Mouse (Mus musculus) heart, embryonic 11.5 days (tissue): ENCODE results near the gene Tox3. TPM values are rescaled to one million over a fixed set of nuclear protein-coding genes. Genes with fewer than 3 reads are reported as not detected.

Source experiments
- ATAC-seq: fragments of 200-750 bp; cut with Nextera tagmentation; replicated peaks from 2 replicates; pipeline ENCODE4 v1.8.0; 2017; ENCODE audit warnings: moderate library complexity; ENCODE audit not compliant: insufficient number of reproducible peaks, low FRiP score, low TSS enrichment
- H3K27ac ChIP-seq: fragments of 300-500 bp; sonication (generic); 2 replicates; pipeline ENCODE4 v1.5.1; 2014; ENCODE audit warnings: mild to moderate bottlenecking, low read depth, low read length
- H3K27me3 ChIP-seq: fragments of 300-500 bp; sonication (generic); 2 replicates; pipeline ENCODE4 v1.6.1; 2014; ENCODE audit warnings: mild to moderate bottlenecking, low read length, mixed read lengths; ENCODE audit not compliant: control insufficient read depth, insufficient read depth
- H3K36me3 ChIP-seq: fragments of 300-500 bp; sonication (generic); 2 replicates; pipeline ENCODE4 v1.6.1; 2014; ENCODE audit warnings: mild to moderate bottlenecking, low read length, moderate library complexity, mixed read lengths; ENCODE audit not compliant: control insufficient read depth, insufficient read depth
- H3K4me1 ChIP-seq: fragments of 300-500 bp; sonication (generic); 2 replicates; pipeline ENCODE4 v1.6.1; 2014; ENCODE audit warnings: low read length; ENCODE audit not compliant: control insufficient read depth, insufficient read depth
- H3K4me2 ChIP-seq: fragments of 300-500 bp; sonication (generic); 2 replicates; pipeline ENCODE4 v1.6.1; 2014; ENCODE audit warnings: mild to moderate bottlenecking, moderate library complexity
- H3K4me3 ChIP-seq: fragments of 300-500 bp; sonication (generic); 2 replicates; pipeline ENCODE4 v1.5.1; 2014; ENCODE audit warnings: low read depth, low read length
- H3K9ac ChIP-seq: fragments of 300-500 bp; sonication (generic); 2 replicates; pipeline ENCODE4 v1.6.1; 2014; ENCODE audit warnings: mild to moderate bottlenecking, low read depth, low read length, moderate library complexity
- H3K9me3 ChIP-seq: fragments of 300-500 bp; sonication (generic); replicated peaks from 2 replicates; pipeline ENCODE4 v1.6.1; 2016; ENCODE audit warnings: low read length; ENCODE audit not compliant: control insufficient read depth
- WGBS: fragments of 180-500 bp; shearing (Covaris S2); extraction: QIAGEN DNeasy Blood & Tissue Kit; methylation state at CpG from one replicate; pipeline ENCODE4 v1.1.7; 2014; ENCODE audit not compliant: insufficient replicate concordance; 5-methylcytosine and 5-hydroxymethylcytosine counted together
- polyA plus RNA-seq: library from polyadenylated mRNA; unstranded; fragments of >200 nt; fragmentation: Nextera tagmentation; extraction: Ambion mirVana; gene quantifications from 2 replicates; pipeline ENCODE4 v1.2.1, GENCODE M21; 2014

The Tox3 gene
- polyA plus RNA-seq, 1 experiment from 2014 or later: 9.9 TPM

GRCm38 (mm10) chr8:90266986-90267385, 81.2 kb downstream of the Tox3 start:
- H3K27me3 ChIP-seq: no peaks in the 10 kb centered on the region
- no peaks in the 10 kb centered on the region for H3K9me3 ChIP-seq
- no peak overlapping the region for H3K9ac ChIP-seq
- no peak overlapping the region for H3K4me3 ChIP-seq
- no peaks in the 10 kb centered on the region for H3K4me1 ChIP-seq
- no peak overlapping the region for H3K4me2 ChIP-seq
- H3K27ac ChIP-seq: no peak overlapping the region
- 79% methylated on average over 3 of the region's 3 CpGs for WGBS
- ATAC-seq: no peak
- H3K36me3 ChIP-seq: no peaks in the 10 kb centered on the region

DNA sequence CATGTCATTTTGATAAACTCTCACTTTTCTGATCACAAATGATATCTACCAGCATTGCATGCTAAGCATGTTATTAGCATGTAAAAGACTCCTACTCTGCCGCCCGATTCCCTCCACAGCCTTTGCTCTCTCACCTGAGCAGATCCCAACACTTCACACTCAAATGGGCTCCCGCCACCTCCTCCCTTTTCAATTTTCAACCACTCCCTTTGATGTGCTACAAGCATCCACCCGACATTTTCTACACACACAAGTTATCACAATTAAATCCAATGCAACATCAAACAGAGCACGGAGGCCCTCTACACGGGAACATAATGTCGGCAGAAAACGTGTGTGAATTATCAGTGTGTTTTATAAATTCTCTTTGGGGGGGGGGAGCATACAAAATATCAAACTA, 81.9 kb downstream of the Tox3 start:
- H3K36me3 ChIP-seq: no peaks in the 10 kb centered on the region
- H3K27ac ChIP-seq: no peak overlapping the region
- no peak overlapping the region for H3K9ac ChIP-seq
- H3K4me2 ChIP-seq: no peak overlapping the region
- H3K4me1 ChIP-seq: no peaks in the 10 kb centered on the region
- H3K27me3 ChIP-seq: no peaks in the 10 kb centered on the region
- no peak overlapping the region for H3K4me3 ChIP-seq
- H3K9me3 ChIP-seq: no peaks in the 10 kb centered on the region
- 82% methylated on average over 8 of the region's 8 CpGs for WGBS
- ATAC-seq: no peak

GRCm38 (mm10) chr8:90254158-90254867, 93.8 kb downstream of the Tox3 start:
- no peak overlapping the region for H3K4me3 ChIP-seq
- WGBS: 80% methylated on average over 11 of the region's 11 CpGs
- no peaks in the 10 kb centered on the region for H3K36me3 ChIP-seq
- no peak overlapping the region for H3K27ac ChIP-seq
- no peak overlapping the region for H3K4me2 ChIP-seq
- no peak for ATAC-seq
- H3K9me3 ChIP-seq: no peaks in the 10 kb centered on the region
- H3K4me1 ChIP-seq: no peaks in the 10 kb centered on the region
- H3K9ac ChIP-seq: no peak overlapping the region
- no peaks in the 10 kb centered on the region for H3K27me3 ChIP-seq

GRCm38 (mm10) chr8:90246357-90246756, 101.8 kb downstream of the Tox3 start:
- H3K4me1 ChIP-seq: no peaks in the 10 kb centered on the region
- ATAC-seq: no peak
- H3K9ac ChIP-seq: no peak overlapping the region
- H3K4me3 ChIP-seq: no peak overlapping the region
- WGBS: 92% methylated on average over 8 of the region's 8 CpGs
- no peaks in the 10 kb centered on the region for H3K9me3 ChIP-seq
- no peaks in the 10 kb centered on the region for H3K36me3 ChIP-seq
- H3K4me2 ChIP-seq: no peak overlapping the region
- no peak overlapping the region for H3K27ac ChIP-seq
- no peaks in the 10 kb centered on the region for H3K27me3 ChIP-seq

- H3K4me2 ChIP-seq: no peak overlapping the region
- no peaks in the 10 kb centered on the region for H3K9me3 ChIP-seq
- H3K9ac ChIP-seq: no peak overlapping the region
- no peaks in the 10 kb centered on the region for H3K4me1 ChIP-seq
- H3K36me3 ChIP-seq: no peaks in the 10 kb centered on the region
- H3K4me3 ChIP-seq: no peak overlapping the region
- WGBS: 84% methylated on average over 3 of the region's 3 CpGs
- H3K27me3 ChIP-seq: no peaks in the 10 kb centered on the region
- ATAC-seq: no peak
- H3K27ac ChIP-seq: no peak overlapping the region
These were observed 102.3 kb downstream of the Tox3 start for GRCm38 (mm10) chr8:90245828-90246227.

GRCm38 (mm10) chr8:90245187-90245586, 103.0 kb downstream of the Tox3 start:
- Histone ChIP-seq H3K4me1 (no peaks in the 10 kb centered on the region), H3K27me3 (no peaks in the 10 kb centered on the region), H3K9ac (no peak overlapping the region), H3K4me3 (no peak overlapping the region), H3K36me3 (no peaks in the 10 kb centered on the region), H3K27ac (no peak overlapping the region), H3K4me2 (no peak overlapping the region), H3K9me3 (no peaks in the 10 kb centered on the region)
- ATAC-seq: no peak
- 82% methylated on average over 5 of the region's 5 CpGs for WGBS

- WGBS: 81% methylated on average over 10 of the region's 10 CpGs
- H3K9ac ChIP-seq: no peak overlapping the region
- no peak overlapping the region for H3K4me3 ChIP-seq
- no peak overlapping the region for H3K27ac ChIP-seq
- no peaks in the 10 kb centered on the region for H3K9me3 ChIP-seq
- H3K27me3 ChIP-seq: no peaks in the 10 kb centered on the region
- no peaks in the 10 kb centered on the region for H3K4me1 ChIP-seq
- no peaks in the 10 kb centered on the region for H3K36me3 ChIP-seq
- ATAC-seq: no peak
- no peak overlapping the region for H3K4me2 ChIP-seq
These were observed 103.5 kb downstream of the Tox3 start for GRCm38 (mm10) chr8:90244458-90245145.

DNA sequence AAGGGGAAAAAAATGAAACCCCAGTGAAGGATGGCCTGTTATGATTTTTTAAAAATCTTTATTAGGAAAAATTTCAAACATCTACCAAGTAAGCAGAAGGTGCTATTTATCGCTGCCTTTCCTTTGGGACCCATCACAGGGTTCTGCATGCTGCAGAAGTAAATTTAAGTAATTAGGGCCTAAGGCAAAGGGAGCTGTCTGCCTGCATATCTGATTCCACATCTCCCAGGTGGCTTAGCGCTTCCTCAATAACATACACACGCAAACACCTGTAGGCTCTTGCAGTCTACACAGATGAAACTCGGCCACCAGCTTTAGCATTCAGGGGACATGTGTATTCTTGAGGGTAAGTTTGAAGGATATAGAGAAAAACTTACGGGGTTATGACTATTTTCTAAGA, 104.2 kb downstream of the Tox3 start:
- ATAC-seq: no peak
- no peak overlapping the region for H3K4me2 ChIP-seq
- H3K27ac ChIP-seq: no peak overlapping the region
- no peak overlapping the region for H3K9ac ChIP-seq
- H3K9me3 ChIP-seq: no peaks in the 10 kb centered on the region
- no peak overlapping the region for H3K4me3 ChIP-seq
- WGBS: 83% methylated on average over 5 of the region's 5 CpGs
- no peaks in the 10 kb centered on the region for H3K27me3 ChIP-seq
- H3K4me1 ChIP-seq: no peaks in the 10 kb centered on the region
- no peaks in the 10 kb centered on the region for H3K36me3 ChIP-seq

GRCm38 (mm10) chr8:90242351-90242750, 105.8 kb downstream of the Tox3 start:
- no peak for ATAC-seq
- Histone ChIP-seq H3K4me3 (no peak overlapping the region), H3K27ac (no peak overlapping the region), H3K4me2 (no peak overlapping the region), H3K9ac (no peak overlapping the region), H3K27me3 (no peaks in the 10 kb centered on the region), H3K9me3 (no peaks in the 10 kb centered on the region), H3K36me3 (no peaks in the 10 kb centered on the region), H3K4me1 (no peaks in the 10 kb centered on the region)
- WGBS: 82% methylated on average over 2 of the region's 2 CpGs
